Mouse (Mus musculus): ENCODE results near the gene Gm28048.

Gene Gm28048

GRCm38 (mm10) chr11:22857705-22858440, 124.0 kb downstream of the Gm28048 start:
- in situ Hi-C loops (cut with MboI; ENCODE audit: low pct_unique_long_range_greater_than_20kb in 1 of 2, low sequenced_read_pairs in 2 of 2, unreplicated experiment in 1 of 2), result no loop called here

- in situ Hi-C loops (cut with MboI; ENCODE audit: low pct_unique_long_range_greater_than_20kb in 1 of 2, low sequenced_read_pairs in 2 of 2, unreplicated experiment in 1 of 2), result no loop called here
Observed at GRCm38 (mm10) chr11:22857106-22857704, 124.7 kb downstream of the Gm28048 start.

DNA sequence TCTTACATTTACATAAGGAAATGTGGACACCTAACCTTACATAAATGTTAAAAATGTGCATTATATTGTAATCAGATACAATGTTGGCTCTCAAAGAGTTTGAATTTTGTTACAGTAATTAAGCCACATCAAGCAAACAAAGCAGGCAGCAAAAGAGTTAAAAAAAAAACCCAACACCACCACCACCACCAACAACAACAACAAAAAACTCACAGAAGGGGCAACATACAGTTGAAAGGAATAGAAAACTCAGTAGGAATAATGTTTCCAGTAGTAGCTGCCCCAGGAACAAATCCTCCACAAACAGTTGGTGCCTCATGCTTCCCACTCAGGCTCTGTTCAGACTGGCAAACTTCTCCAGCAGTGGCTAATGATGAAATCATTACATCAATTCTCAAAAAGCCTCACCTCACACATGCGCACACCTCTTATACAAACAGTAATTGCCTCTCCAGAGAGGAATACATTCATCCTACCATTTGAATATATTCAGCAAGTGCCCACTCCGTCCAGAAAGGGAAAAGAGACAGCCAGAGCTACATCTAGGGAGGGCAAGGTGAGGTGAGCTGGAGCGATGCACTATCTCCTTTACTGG, 125.4 kb downstream of the Gm28048 start:
- in situ Hi-C loops (cut with MboI; ENCODE audit: low pct_unique_long_range_greater_than_20kb in 1 of 2, low sequenced_read_pairs in 2 of 2, unreplicated experiment in 1 of 2), result no loop called here

DNA sequence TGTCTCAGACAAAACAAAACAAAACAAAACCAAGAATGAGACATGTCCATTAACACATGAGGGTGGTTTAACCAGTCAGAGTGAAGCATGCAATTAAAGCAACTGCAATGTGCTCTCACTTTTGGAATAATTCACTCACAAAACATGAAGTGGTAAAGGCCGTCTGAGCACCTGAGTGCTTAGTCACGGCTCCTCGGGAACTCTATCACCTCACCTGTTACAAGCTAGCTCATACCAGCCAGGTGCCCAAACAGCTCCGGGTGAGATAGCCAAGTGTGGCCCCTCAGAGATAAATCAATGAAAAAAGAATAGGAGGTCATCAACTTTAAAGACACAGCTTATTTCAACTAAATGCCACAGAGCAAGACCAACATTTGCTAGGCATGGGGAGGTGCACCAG, 127.3 kb downstream of the Gm28048 start:
- in situ Hi-C loops (cut with MboI; ENCODE audit: low pct_unique_long_range_greater_than_20kb in 1 of 2, low sequenced_read_pairs in 2 of 2, unreplicated experiment in 1 of 2), result no loop called here

DNA sequence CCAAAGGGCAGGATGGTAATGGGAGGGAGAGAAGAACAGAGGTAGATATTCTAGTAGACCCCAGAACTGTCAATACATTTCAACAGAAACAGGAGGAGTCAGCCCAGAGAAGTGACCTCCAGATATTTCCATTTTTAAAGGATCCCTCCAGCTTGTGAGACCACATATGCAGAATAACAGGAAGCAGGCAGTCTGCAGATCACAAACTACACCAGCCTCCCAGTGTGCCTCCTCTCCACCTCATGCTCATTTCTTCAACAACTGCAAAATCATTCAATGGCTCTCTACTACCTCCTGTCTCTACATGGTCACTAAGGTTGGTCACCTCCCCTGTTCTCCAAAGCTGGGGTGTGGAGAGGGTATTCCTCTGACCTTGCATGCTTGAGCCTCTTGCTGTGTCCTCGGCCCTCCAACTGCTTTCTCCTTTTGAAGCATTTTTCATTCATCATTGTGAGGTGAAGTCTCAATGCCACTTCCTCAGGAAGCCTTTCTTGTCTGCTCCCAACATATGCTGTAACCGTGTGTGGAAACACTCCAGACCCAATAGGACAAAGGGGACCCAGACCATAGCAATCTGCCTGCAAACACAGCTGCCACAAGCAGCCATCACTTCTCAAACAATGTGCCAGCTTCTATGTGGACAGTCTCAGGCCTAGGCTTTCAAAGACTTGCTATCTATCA, 128.3 kb downstream of the Gm28048 start:
- in situ Hi-C loops (cut with MboI; ENCODE audit: low pct_unique_long_range_greater_than_20kb in 1 of 2, low sequenced_read_pairs in 2 of 2, unreplicated experiment in 1 of 2), result no loop called here

- in situ Hi-C loops (cut with MboI; ENCODE audit: low pct_unique_long_range_greater_than_20kb in 1 of 2, low sequenced_read_pairs in 2 of 2, unreplicated experiment in 1 of 2), result no loop called here
Observed at GRCm38 (mm10) chr11:22852510-22852909, 129.4 kb downstream of the Gm28048 start.

DNA sequence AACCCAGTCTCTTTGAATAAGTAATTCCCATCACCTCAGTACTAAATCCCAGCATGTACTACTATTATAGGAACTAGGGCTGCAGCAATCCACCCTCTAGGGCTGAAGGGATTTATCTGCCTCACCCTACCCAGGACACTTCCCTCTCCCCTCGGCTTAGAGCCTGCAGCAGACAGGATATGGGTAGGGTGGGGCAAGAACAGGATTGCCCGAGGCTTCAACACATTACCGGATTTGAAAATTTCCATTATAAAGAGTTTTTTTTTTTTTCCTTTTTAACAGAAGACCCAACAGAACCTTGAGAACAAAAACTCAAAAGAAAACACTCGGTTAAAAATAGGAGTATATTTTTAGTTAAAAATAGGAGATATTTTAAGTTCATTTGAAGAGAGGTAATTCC, 130.5 kb downstream of the Gm28048 start:
- in situ Hi-C loops (cut with MboI; ENCODE audit: low pct_unique_long_range_greater_than_20kb in 1 of 2, low sequenced_read_pairs in 2 of 2, unreplicated experiment in 1 of 2), result no loop called here

GRCm38 (mm10) chr11:22850077-22850476, 131.8 kb downstream of the Gm28048 start:
- in situ Hi-C loops (cut with MboI; ENCODE audit: low pct_unique_long_range_greater_than_20kb in 1 of 2, low sequenced_read_pairs in 2 of 2, unreplicated experiment in 1 of 2), result no loop called here

GRCm38 (mm10) chr11:22848649-22849195, 133.2 kb downstream of the Gm28048 start:
- in situ Hi-C loops (cut with MboI; ENCODE audit: low pct_unique_long_range_greater_than_20kb in 1 of 2, low sequenced_read_pairs in 2 of 2, unreplicated experiment in 1 of 2), result no loop called here

DNA sequence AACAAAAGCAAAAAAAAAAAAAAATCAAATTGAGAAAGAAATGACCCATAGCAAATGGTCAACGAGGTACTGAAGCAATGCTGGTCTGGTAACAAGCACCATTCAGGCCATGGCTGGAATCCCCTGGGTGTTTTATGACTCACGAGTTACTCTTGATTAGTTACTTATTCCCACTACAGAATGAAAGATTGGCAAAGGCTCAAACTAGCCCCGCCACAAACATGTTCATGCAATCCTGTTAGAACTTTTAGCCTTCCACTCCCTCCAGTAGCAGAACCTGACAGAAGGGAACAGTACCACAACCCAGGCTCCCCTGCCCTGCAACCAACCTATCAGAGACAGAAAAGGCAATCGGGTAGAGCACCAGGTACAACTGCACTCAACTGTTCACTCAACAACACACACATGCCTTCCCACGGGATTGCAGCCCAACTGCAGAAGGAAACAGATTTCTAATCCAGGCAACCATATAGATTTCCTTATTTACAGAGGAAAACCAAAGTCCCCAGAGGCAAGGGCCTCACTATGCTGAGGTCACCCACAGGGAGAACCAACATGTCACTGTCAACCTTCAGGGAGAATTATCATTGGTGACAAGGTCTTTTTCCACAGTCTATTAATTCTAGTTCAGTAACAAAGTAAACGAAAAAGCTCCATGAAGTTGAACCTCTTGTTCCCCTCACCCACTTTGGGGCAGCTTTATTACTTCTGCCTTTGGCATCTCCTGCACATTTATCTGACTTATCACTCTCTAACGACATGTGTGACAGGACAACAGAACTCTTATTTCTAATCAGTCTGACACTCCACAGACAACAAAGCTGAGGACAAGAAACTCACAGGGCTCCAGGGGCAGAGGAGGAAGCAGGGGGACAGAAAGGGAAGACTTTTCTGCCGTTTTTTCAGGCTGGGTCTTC, 133.9 kb downstream of the Gm28048 start:
- in situ Hi-C loops (cut with MboI; ENCODE audit: low pct_unique_long_range_greater_than_20kb in 1 of 2, low sequenced_read_pairs in 2 of 2, unreplicated experiment in 1 of 2), result no loop called here

DNA sequence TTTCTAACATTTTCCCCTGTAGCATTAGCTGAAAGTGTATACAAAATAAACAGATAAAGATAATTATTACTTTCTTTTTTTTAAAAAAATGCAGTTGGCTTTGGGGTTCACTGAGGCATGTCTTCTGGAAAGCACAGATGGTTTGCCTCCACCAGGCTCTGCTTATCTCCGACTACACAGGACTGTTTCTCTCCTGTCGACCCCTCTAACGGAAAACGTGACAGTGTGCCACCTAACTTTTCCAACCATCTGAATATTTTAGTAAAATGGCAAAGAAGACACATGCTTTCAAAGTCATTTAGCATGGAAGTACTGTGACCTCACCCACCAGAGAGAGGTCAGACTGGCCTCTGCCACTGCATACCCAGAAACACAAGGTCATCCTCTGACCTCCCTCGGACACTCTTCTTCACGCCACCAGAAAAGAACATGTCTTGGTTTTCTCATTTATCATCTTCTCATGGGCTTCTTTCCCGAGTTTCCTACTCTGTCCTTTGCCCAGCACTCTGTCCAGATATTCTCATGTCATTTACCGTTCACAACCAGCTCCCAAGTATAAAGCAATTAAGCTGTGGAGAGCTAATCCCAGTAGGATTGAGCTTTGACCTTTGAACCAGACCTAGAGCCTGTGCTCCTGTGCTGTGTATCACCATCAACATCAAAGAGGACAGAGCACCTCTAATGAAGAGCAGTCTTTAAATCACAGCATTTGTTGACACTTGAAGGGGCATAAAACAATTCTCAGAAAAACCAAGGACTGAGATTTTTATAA, 134.7 kb downstream of the Gm28048 start:
- in situ Hi-C loops (cut with MboI; ENCODE audit: low pct_unique_long_range_greater_than_20kb in 1 of 2, low sequenced_read_pairs in 2 of 2, unreplicated experiment in 1 of 2), result no loop called here

GRCm38 (mm10) chr11:22846093-22846835, 135.6 kb downstream of the Gm28048 start:
- in situ Hi-C loops (cut with MboI; ENCODE audit: low pct_unique_long_range_greater_than_20kb in 1 of 2, low sequenced_read_pairs in 2 of 2, unreplicated experiment in 1 of 2), result no loop called here

GRCm38 (mm10) chr11:22844754-22845718, 136.9 kb downstream of the Gm28048 start:
- in situ Hi-C loops (cut with MboI; ENCODE audit: low pct_unique_long_range_greater_than_20kb in 1 of 2, low sequenced_read_pairs in 2 of 2, unreplicated experiment in 1 of 2), result no loop called here

DNA sequence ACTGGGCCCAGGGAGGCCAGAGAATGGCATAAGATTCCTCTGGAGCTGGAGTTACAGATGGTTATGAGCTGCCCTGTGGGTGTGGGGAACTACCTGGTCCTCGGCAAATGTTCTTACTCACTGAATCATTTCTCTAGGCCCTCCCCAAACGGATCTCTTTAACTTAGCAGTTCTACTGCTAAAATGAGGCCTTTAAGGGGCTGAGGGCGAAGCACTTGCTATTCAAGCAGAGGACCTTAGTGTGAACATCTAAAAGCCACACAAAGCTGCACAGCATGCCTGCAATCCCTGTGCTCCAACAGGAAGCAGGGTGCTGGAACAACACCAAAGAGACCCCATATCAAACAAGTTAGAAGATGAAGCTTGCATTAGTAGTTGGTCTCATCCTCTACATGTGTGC, 142.4 kb downstream of the Gm28048 start:
- in situ Hi-C loops (cut with MboI; ENCODE audit: low pct_unique_long_range_greater_than_20kb in 1 of 2, low sequenced_read_pairs in 2 of 2, unreplicated experiment in 1 of 2), result no loop called here

GRCm38 (mm10) chr11:22838361-22838760, 143.5 kb downstream of the Gm28048 start:
- in situ Hi-C loops (cut with MboI; ENCODE audit: low pct_unique_long_range_greater_than_20kb in 1 of 2, low sequenced_read_pairs in 2 of 2, unreplicated experiment in 1 of 2), result no loop called here

DNA sequence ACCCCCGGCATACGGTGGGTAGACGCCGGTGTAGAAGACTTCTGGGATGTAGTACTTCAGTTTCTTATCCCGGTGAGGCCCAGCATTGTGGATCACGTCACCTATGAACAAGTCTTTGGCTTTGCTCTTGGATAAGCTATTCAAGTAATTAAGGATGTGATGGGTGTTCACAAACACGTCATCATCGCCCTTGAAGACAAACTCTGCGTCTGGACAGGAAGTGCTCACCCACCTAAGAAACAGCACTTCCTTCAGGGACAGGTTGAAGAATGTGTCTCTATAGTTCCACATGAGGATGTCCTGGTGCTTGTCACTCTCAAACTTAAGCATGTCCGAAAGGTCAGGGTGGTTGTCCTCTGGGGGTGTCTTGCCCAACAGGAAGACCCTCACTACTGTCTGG, 145.6 kb downstream of the Gm28048 start:
- in situ Hi-C loops (cut with MboI; ENCODE audit: low pct_unique_long_range_greater_than_20kb in 1 of 2, low sequenced_read_pairs in 2 of 2, unreplicated experiment in 1 of 2), result no loop called here

Data from mouse embryonic stem cell (cell line).